Mouse (Mus musculus) small intestine, adult 2 months (tissue): ENCODE results near the gene Tlx2. TPM values are rescaled to one million over a fixed set of nuclear protein-coding genes. Genes with fewer than 3 reads are reported as not detected.

Experiments
- H3K27ac ChIP-seq: fragments of 200-500 bp; 2 replicates; pipeline ENCODE4 v1.5.1; 2012; ENCODE audit warnings: low read depth, low read length, control low read depth, inconsistent platforms; ENCODE audit not compliant: insufficient read depth
- H3K27me3 ChIP-seq: fragments of 200-500 bp; 2 replicates; pipeline ENCODE4 v1.6.1; 2012; ENCODE audit warnings: mild to moderate bottlenecking, moderate library complexity, low read length, inconsistent platforms; ENCODE audit not compliant: control insufficient read depth, insufficient read depth
- H3K36me3 ChIP-seq: fragments of 200-500 bp; 2 replicates; pipeline ENCODE4 v1.6.1; 2012; ENCODE audit warnings: mild to moderate bottlenecking, low read length, control low read depth, inconsistent platforms; ENCODE audit not compliant: control insufficient read depth, insufficient read depth
- H3K4me1 ChIP-seq: fragments of 200-500 bp; 2 replicates; pipeline ENCODE4 v1.6.1; 2012; ENCODE audit warnings: low read length, inconsistent platforms, mixed read lengths; ENCODE audit not compliant: control insufficient read depth, insufficient read depth, insufficient read length
- H3K4me3 ChIP-seq: fragments of 200-500 bp; 2 replicates; pipeline ENCODE4 v1.5.1; 2012; ENCODE audit warnings: low read depth, mild to moderate bottlenecking, control low read depth, inconsistent platforms, low read length, moderate library complexity
- CTCF ChIP-seq: fragments of 200-500 bp; IDR thresholded peaks from 2 replicates; pipeline ENCODE4 v1.5.1; 2012; ENCODE audit warnings: low read depth, mild to moderate bottlenecking, control low read depth, inconsistent platforms, low read length, moderate library complexity, mixed read lengths; ENCODE audit not compliant: insufficient replicate concordance, insufficient read length; ENCODE audit errors: extremely low read depth
- POLR2A ChIP-seq: fragments of 200-500 bp; IDR thresholded peaks from 2 replicates; pipeline ENCODE4 v1.6.1; 2012; ENCODE audit warnings: low read depth, mild to moderate bottlenecking, control low read depth, inconsistent platforms, low read length, moderate library complexity
- WGBS: fragments of 180-500 bp; shearing (Covaris S2); methylation state at CpG from one replicate; pipeline ENCODE4 v1.1.7; 2018; 5-methylcytosine and 5-hydroxymethylcytosine counted together
- polyA plus RNA-seq: library from polyadenylated mRNA; depleted of rRNA; stranded (reverse); fragments of >200 nt; gene quantifications from 2 replicates; pipeline ENCODE4 v1.2.3, GENCODE M21; 2012

Gene Tlx2
- polyA plus RNA-seq, 1 experiment = 4.9 TPM

- 79% methylated on average over 6 of the region's 6 CpGs for WGBS
- no peak for TF ChIP-seq CTCF
- no peak for TF ChIP-seq POLR2A
- Histone ChIP-seq H3K4me3 (no peak overlapping the region), H3K27ac (no peak overlapping the region), H3K27me3 (no peaks in the 10 kb centered on the region), H3K4me1 (peaks cover 11% of the 10 kb centered on the region), H3K36me3 (no peaks in the 10 kb centered on the region)
These were observed 26.5 kb downstream of the Tlx2 start for GRCm38 (mm10) chr6:83043561-83043960.

DNA sequence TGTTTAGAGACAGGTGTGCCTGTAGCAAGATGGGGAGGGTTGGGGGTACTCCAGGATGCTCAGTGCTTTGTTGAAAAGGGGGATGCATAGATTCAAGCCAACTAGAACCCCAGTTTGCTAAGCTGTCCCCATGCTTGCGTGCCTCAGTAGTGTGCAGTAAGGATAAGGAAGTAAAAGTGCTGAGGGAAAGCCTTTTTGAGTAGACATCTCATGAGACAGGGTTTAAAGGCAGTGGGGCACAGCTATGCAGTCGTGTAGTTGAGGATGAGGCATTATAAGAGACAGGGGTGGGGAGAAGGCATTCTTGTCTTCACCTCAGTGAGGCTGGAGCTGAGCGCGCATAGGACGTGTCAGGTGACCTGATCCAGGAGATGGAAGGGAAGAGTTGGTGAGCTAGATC is 29.5 kb downstream of the Tlx2 start:
- Histone ChIP-seq H3K27ac (no peak overlapping the region), H3K36me3 (no peaks in the 10 kb centered on the region), H3K27me3 (no peaks in the 10 kb centered on the region), H3K4me3 (no peak overlapping the region), H3K4me1 (peaks cover 7% of the 10 kb centered on the region)
- no peak for TF ChIP-seq CTCF
- TF ChIP-seq POLR2A = no peak
- 86% methylated on average over 5 of the region's 5 CpGs for WGBS

DNA sequence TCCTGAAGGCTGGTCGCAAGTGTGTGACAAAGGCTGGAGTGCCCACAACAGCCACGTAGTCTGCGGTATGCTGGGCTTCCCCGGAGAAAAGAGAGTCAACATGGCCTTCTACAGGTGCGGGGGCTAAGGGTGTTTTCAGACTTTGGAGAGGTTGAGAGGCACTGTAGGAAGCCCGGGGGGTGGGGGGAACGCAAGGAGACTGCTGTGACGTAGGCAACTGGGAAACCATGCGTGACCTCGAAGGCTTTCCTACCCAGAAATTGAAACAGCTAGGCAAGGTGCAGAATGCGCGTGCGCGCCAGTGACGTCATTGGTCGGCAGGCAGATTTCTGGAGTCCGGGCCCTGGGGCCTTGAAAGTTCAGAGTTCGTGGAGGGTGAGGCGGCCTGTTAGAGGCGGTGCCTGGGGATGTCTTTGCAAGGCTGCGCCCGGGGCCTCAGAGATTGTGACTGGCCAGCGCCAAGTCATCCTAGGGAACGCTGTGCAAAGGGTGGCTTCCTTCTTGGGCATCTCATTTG is 31.5 kb downstream of the Tlx2 start:
- no peak for TF ChIP-seq CTCF
- TF ChIP-seq POLR2A = no peak; the same call in 1 of the 2 replicates
- Histone ChIP-seq H3K4me1 (peaks cover 11% of the 10 kb centered on the region), H3K27me3 (no peaks in the 10 kb centered on the region), H3K36me3 (no peaks in the 10 kb centered on the region), H3K27ac (no peak overlapping the region), H3K4me3 (peak overlapping the region; percentile 47)
- WGBS = 10% methylated on average over 24 of the region's 24 CpGs

- Histone ChIP-seq H3K4me3 (no peak overlapping the region), H3K27ac (no peak overlapping the region), H3K4me1 (peaks cover 12% of the 10 kb centered on the region), H3K27me3 (no peaks in the 10 kb centered on the region), H3K36me3 (no peaks in the 10 kb centered on the region)
- WGBS = 86% methylated on average over 8 of the region's 8 CpGs
- TF ChIP-seq CTCF (no peak), POLR2A (no peak)
These were observed 32.9 kb downstream of the Tlx2 start for GRCm38 (mm10) chr6:83037188-83037587.

DNA sequence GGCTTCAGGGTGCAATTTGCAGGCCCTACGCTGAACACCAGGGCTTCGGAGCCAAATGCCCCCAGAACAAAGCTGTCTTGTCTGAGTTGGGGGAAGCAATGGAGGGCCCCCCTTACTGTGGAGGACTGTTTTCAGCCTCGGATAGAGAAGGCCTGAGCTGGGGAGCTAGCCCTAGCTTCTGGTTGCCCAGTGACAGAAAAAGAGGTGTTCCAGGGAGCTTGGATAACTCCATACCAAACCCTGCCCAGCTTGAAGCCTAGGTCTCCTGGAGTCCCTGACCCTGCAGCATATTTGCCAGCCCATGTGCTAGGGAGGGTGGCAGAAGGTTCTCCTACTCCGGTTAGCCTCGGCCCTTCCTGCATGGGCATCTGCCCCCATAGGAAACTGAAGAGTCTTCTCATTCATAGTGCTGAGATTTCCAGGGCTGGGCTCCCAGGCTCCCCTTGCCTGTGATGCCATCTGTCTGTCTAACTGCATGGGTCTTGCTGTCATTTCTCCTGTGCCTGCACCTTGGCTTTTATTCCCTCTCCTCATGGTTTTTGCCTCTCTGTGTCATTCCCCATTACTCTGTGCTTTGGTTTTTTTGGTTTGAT is 35.5 kb downstream of the Tlx2 start:
- TF ChIP-seq CTCF (no peak), POLR2A (no peak)
- Histone ChIP-seq H3K4me3 (peak overlapping the region; percentile 95), H3K27ac (no peak overlapping the region), H3K4me1 (peaks cover 14% of the 10 kb centered on the region), H3K27me3 (no peaks in the 10 kb centered on the region), H3K36me3 (peaks cover 6% of the 10 kb centered on the region; the same call in 1 of the 2 replicates)
- 73% methylated on average over 5 of the region's 5 CpGs for WGBS

- peak within 1 kb of the TSS; percentile 53 for H3K27ac ChIP-seq
- peak within 1 kb of the TSS; percentile 95 for H3K4me3 ChIP-seq
- H3K4me1 ChIP-seq = peaks cover 11% of the 10 kb centered on the region
- peak; percentile 49; the same call in 1 of the 2 replicates for TF ChIP-seq POLR2A
- no peak for TF ChIP-seq CTCF
- WGBS = 2% methylated on average over 51 of the region's 51 CpGs
- H3K36me3 ChIP-seq = peaks cover 6% of the 10 kb centered on the region; the same call in 1 of the 2 replicates
- H3K27me3 ChIP-seq = no peaks in the 10 kb centered on the region
These were observed 36.6 kb downstream of the Tlx2 start, which contains the start of the genes Dok1 and Loxl3 for GRCm38 (mm10) chr6:83033249-83034185. TSS of gene Dok1 (minus strand) at chr6:83033471. TSS of gene Loxl3 (plus strand) at chr6:83034173.

DNA sequence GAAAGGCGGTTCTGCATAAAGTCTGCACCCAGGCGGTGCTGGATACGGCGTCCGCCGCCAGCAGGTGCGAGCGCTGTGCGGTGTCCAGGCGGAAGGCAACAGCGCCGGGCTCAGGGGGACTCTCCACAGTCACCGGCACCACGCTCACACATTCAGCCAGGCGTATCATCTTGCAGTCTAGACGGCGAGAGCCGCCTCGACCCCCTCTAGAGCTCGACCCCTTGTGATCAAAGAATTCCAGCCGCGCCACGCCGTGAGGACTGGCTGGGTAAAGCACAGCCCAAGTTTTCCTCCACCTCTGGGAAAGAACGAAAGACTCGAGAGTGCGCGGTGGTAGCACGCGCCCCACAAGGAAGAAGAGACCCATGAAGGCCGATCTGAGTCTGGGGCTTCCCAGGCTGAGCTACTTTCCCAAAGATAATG is 37.3 kb downstream of the Tlx2 start:
- under 1% methylated on average over 31 of the region's 31 CpGs for WGBS
- Histone ChIP-seq H3K4me3 (peak overlapping the region; percentile 95), H3K36me3 (peaks cover 6% of the 10 kb centered on the region; the same call in 1 of the 2 replicates), H3K27me3 (no peaks in the 10 kb centered on the region), H3K27ac (peak overlapping the region; percentile 31), H3K4me1 (peaks cover 7% of the 10 kb centered on the region)
- TF ChIP-seq CTCF (peak; percentile 16; the same call in 1 of the 2 replicates), POLR2A (no peak; the same call in 1 of the 2 replicates)
